Comparison of ENCODE assay signal across 8 mouse cellular contexts in genomic region chr15:24724664-24725063, GRCm38 (mm10).
A peak's percentile ranks its signal among the peaks of the same experiment; 100 is the strongest.
DNase-seq lines count a peak whose midpoint lies in the region; ATAC-seq lines count a peak whose summit lies in the region.

No protein-coding gene starts in this region.

- no peak overlapping the region for H3K4me2 ChIP-seq in forebrain, embryonic 13.5 days
- no peak overlapping the region for H3K4me2 ChIP-seq in midbrain, embryonic 16.5 days (ENCODE audit: low read length)

- ATAC-seq in forebrain, embryonic 13.5 days: peak; percentile 89
- ATAC-seq in midbrain, embryonic 16.5 days: peak; percentile 60; the same call in 1 of the 2 replicates

- no peaks in the 10 kb centered on the region for H3K36me3 ChIP-seq in forebrain, embryonic 13.5 days (ENCODE audit: poor library complexity, severe bottlenecking)
- H3K36me3 ChIP-seq in midbrain, embryonic 16.5 days (ENCODE audit: control insufficient read depth, insufficient read depth, low read length): no peaks in the 10 kb centered on the region

- H3K9ac ChIP-seq in forebrain, embryonic 13.5 days: no peak overlapping the region
- H3K9ac ChIP-seq in midbrain, embryonic 16.5 days (ENCODE audit: low read depth, low read length): no peak overlapping the region

- peak; percentile 2 for DNase-seq in adrenal gland, adult 2 months
- DNase-seq in adrenal gland, postnatal 4 days (ENCODE audit: low spot score in 2 of 2): no peak
- DNase-seq in right cerebral cortex, adult 18-20 months: peak; percentile 24
- DNase-seq in right cerebral cortex, postnatal 25 days: no peak
- DNase-seq in layer of hippocampus, adult 8-10 months (ENCODE audit: low spot score in 2 of 2): peak; percentile 29 to 30
- no peak for DNase-seq in spleen, postnatal 36 days (ENCODE audit: low spot score in 2 of 2)

- H3K4me1 ChIP-seq in forebrain, embryonic 13.5 days: no peaks in the 10 kb centered on the region
- no peaks in the 10 kb centered on the region for H3K4me1 ChIP-seq in midbrain, embryonic 16.5 days (ENCODE audit: control insufficient read depth, insufficient read depth, low read length)

- no peaks in the 10 kb centered on the region for H3K27me3 ChIP-seq in forebrain, embryonic 13.5 days
- no peaks in the 10 kb centered on the region for H3K27me3 ChIP-seq in midbrain, embryonic 16.5 days (ENCODE audit: control insufficient read depth, insufficient read depth, low read depth, low read length)

- H3K9me3 ChIP-seq in forebrain, embryonic 13.5 days (replicated peaks): no peaks in the 10 kb centered on the region
- H3K9me3 ChIP-seq in midbrain, embryonic 16.5 days (replicated peaks; ENCODE audit: control insufficient read depth, low read length, poor library complexity, severe bottlenecking): no peaks in the 10 kb centered on the region

- H3K27ac ChIP-seq in forebrain, embryonic 13.5 days: no peak overlapping the region
- H3K27ac ChIP-seq in midbrain, embryonic 16.5 days (ENCODE audit: low read length): no peak overlapping the region

- WGBS in forebrain, embryonic 13.5 days: 52% methylated on average over 4 of the region's 4 CpGs
- WGBS in midbrain, embryonic 16.5 days: 37% methylated on average over 4 of the region's 4 CpGs

- H3K4me3 ChIP-seq in forebrain, embryonic 13.5 days: no peak overlapping the region
- H3K4me3 ChIP-seq in midbrain, embryonic 16.5 days (ENCODE audit: low read depth, low read length): no peak overlapping the region

Comparison
In these comparisons a context has a peak if more than half of its experiments do, and no peak if none do; other contexts are left out.
1. DNase-seq: peak in adrenal gland, adult 2 months (single experiment), right cerebral cortex, adult 18-20 months (single experiment) and layer of hippocampus, adult 8-10 months (2 of 2); none in adrenal gland, postnatal 4 days (0 of 2), right cerebral cortex, postnatal 25 days (single experiment) and spleen, postnatal 36 days (0 of 2).